Mouse (Mus musculus) left cerebral cortex, postnatal 14 days (tissue): ENCODE results near the gene Rp9. TPM values are rescaled to one million over a fixed set of nuclear protein-coding genes. Genes with fewer than 3 reads are reported as not detected.
A peak's percentile ranks its signal among the peaks of the same experiment; 100 is the strongest.
"Not testable (repeated sequence)": the region's sequence is repeated elsewhere in the genome, so short reads cannot be mapped to it uniquely, and the experiment has no call there.

Experiments
- DNase-seq, 2 experiments: peaks; one replicate each; pipeline ENCODE4 v3.0.0; 2021 to 2022; ENCODE audit warnings: low spot score in 2 of 2, mixed read lengths in 1 of 2
- intact Hi-C: fragments of 180-260 bp; cut with DNase I; formaldehyde crosslinking; loops from one replicate; pipeline ENCODE4 v1.15.1; 2025
- total RNA-seq, 2 experiments: library from RNA; stranded (reverse); gene quantifications; 2 replicates each; pipeline ENCODE4 v1.2.3; 2021

Rp9 gene
- total RNA-seq, 2 experiments from 2014 or later = 39.3 to 42.0 TPM

- intact Hi-C loops = no loop called here
- DNase-seq = no peak
Measured at GRCm38 (mm10) chr9:22428028-22428665, 41.4 kb downstream of the Rp9 start.

GRCm38 (mm10) chr9:22424719-22425118 lies 44.8 kb downstream of the Rp9 start:
- no peak for DNase-seq
- intact Hi-C loops = no loop called here

GRCm38 (mm10) chr9:22424196-22424595 lies 45.3 kb downstream of the Rp9 start:
- intact Hi-C loops = no loop called here
- no peak for DNase-seq

GRCm38 (mm10) chr9:22423507-22423906 lies 46.0 kb downstream of the Rp9 start:
- intact Hi-C loops = no loop called here
- DNase-seq = no peak

GRCm38 (mm10) chr9:22422559-22422958 lies 47.0 kb downstream of the Rp9 start:
- DNase-seq = no peak
- intact Hi-C loops = no loop called here

- DNase-seq = no peak
- intact Hi-C loops = no loop called here
Measured at GRCm38 (mm10) chr9:22420491-22420890, 49.1 kb downstream of the Rp9 start.

- intact Hi-C loops = no loop called here
- DNase-seq = no peak
Measured at GRCm38 (mm10) chr9:22419877-22420276, 49.7 kb downstream of the Rp9 start.

- no peak for DNase-seq
- intact Hi-C loops = no loop called here
Measured at GRCm38 (mm10) chr9:22417547-22417946, 52.0 kb downstream of the Rp9 start.

GRCm38 (mm10) chr9:22416187-22416586 lies 53.4 kb downstream of the Rp9 start:
- DNase-seq = no peak
- intact Hi-C loops = no loop called here

- intact Hi-C loops = loop anchor here (5.0 kb wide), 1 partner anchor 254 kb away; the partner anchor contains the start of gene Pigyl
- DNase-seq = peak; percentile 98
Measured at GRCm38 (mm10) chr9:22411002-22411857, 58.3 kb downstream of the Rp9 start, which contains the start of gene 9530077C05Rik. Gene 9530077C05Rik (plus strand): TSS chr9:22411513.

GRCm38 (mm10) chr9:22409501-22409900 lies 60.0 kb downstream of the Rp9 start:
- DNase-seq = no peak
- intact Hi-C loops = loop anchor here (5.0 to 10.0 kb wide), 2 partner anchors 95 to 177 kb away; no protein-coding TSS in a partner anchor

GRCm38 (mm10) chr9:22408344-22408743 lies 61.2 kb downstream of the Rp9 start:
- not testable (repeated sequence) for DNase-seq
- intact Hi-C loops = loop anchor here (5.0 to 10.0 kb wide), 2 partner anchors 94 to 176 kb away; no protein-coding TSS in a partner anchor

GRCm38 (mm10) chr9:22407633-22408032 lies 61.9 kb downstream of the Rp9 start:
- intact Hi-C loops = loop anchor here (5.0 to 10.0 kb wide), 2 partner anchors 93 to 175 kb away; no protein-coding TSS in a partner anchor
- DNase-seq = not testable (repeated sequence)

- intact Hi-C loops = loop anchor here (5.0 to 10.0 kb wide), 2 partner anchors 91 to 173 kb away; no protein-coding TSS in a partner anchor
- no peak for DNase-seq
Measured at GRCm38 (mm10) chr9:22405414-22405813, 64.1 kb downstream of the Rp9 start.

- intact Hi-C loops = loop anchor here (10.0 kb wide), 1 partner anchor 89 kb away; no protein-coding TSS in a partner anchor
Measured at GRCm38 (mm10) chr9:22403501-22403900, 66.0 kb downstream of the Rp9 start.

GRCm38 (mm10) chr9:22402976-22403375 lies 66.6 kb downstream of the Rp9 start:
- no peak for DNase-seq
- intact Hi-C loops = loop anchor here (10.0 kb wide), 1 partner anchor 88 kb away; no protein-coding TSS in a partner anchor

More at GRCm38 (mm10) chr9:22403501-22403900, 66.0 kb downstream of the Rp9 start:
- DNase-seq = not testable (repeated sequence)

- intact Hi-C loops = loop anchor here (10.0 kb wide), 1 partner anchor 87 kb away; no protein-coding TSS in a partner anchor
- no peak for DNase-seq
Measured at GRCm38 (mm10) chr9:22402001-22402400, 67.5 kb downstream of the Rp9 start.

- intact Hi-C loops = no loop called here
- no peak for DNase-seq
Measured at GRCm38 (mm10) chr9:22399021-22399420, 70.5 kb downstream of the Rp9 start.

- intact Hi-C loops = no loop called here
- no peak for DNase-seq
Measured at GRCm38 (mm10) chr9:22394725-22395124, 74.8 kb downstream of the Rp9 start.

- no peak for DNase-seq
- intact Hi-C loops = no loop called here
Measured at GRCm38 (mm10) chr9:22390390-22390789, 79.2 kb downstream of the Rp9 start.
